Mouse (Mus musculus): ENCODE measurements around the gene Farp1. TPM values are rescaled to one million over a fixed set of nuclear protein-coding genes. Genes with fewer than 3 reads are reported as not detected.

Gene Farp1
- polyA plus RNA-seq, 2 experiments, result 43.3 to 78.5 TPM

- DNase-seq (ENCODE audit: low spot score) (no peak), ATAC-seq (ENCODE audit: low FRiP score, low read depth) (no peak)
- Histone ChIP-seq H3K36me3 (ENCODE audit: control insufficient read depth, insufficient read depth, low read length) (peaks cover 64% of the 10 kb centered on the region), H3K4me2 (replicated peaks; ENCODE audit: low read depth, low read length, severe bottlenecking) (no peak overlapping the region), H3K9me3 (ENCODE audit: control insufficient read depth, low read length) (no peaks in the 10 kb centered on the region), H3K27ac (replicated peaks; ENCODE audit: low read depth, low read length) (no peak overlapping the region), H3K4me1 (ENCODE audit: control insufficient read depth, insufficient read depth, low read length) (peaks cover 11% of the 10 kb centered on the region), H3K27me3 (ENCODE audit: control insufficient read depth, insufficient read depth, low read length) (no peaks in the 10 kb centered on the region), H3K4me3 (replicated peaks; ENCODE audit: low read length) (no peak overlapping the region), H3K9ac (ENCODE audit: low read depth, low read length, severe bottlenecking) (no peak overlapping the region)
- TF ChIP-seq POLR2A (IDR thresholded peaks at IDR 0.05; ENCODE audit: borderline replicate concordance, extremely low read depth, insufficient read depth, insufficient read length), result no peak
- WGBS, result 89% methylated on average over 9 of the region's 9 CpGs
Measured at GRCm38 (mm10) chr14:121229036-121229773, 194.2 kb downstream of the Farp1 start.

- no peaks in the 10 kb centered on the region for H3K27me3 ChIP-seq (ENCODE audit: control insufficient read depth, insufficient read depth, low read length)
- no peak overlapping the region for H3K4me2 ChIP-seq (replicated peaks; ENCODE audit: low read depth, low read length, severe bottlenecking)
- no peak for DNase-seq (ENCODE audit: low spot score)
- 0 out of 2 replicates have a peak, but pooled peaks cover 2% of the 10 kb centered on the region for H3K4me1 ChIP-seq (ENCODE audit: control insufficient read depth, insufficient read depth, low read length)
- no peak overlapping the region for H3K9ac ChIP-seq (ENCODE audit: low read depth, low read length, severe bottlenecking)
- peaks cover 82% of the 10 kb centered on the region for H3K36me3 ChIP-seq (ENCODE audit: control insufficient read depth, insufficient read depth, low read length)
- TF ChIP-seq POLR2A (IDR thresholded peaks at IDR 0.05; ENCODE audit: borderline replicate concordance, extremely low read depth, insufficient read depth, insufficient read length), result no peak
- no peak overlapping the region for H3K27ac ChIP-seq (replicated peaks; ENCODE audit: low read depth, low read length)
- no peak for ATAC-seq (ENCODE audit: low FRiP score, low read depth)
- no peak overlapping the region for H3K4me3 ChIP-seq (replicated peaks; ENCODE audit: low read length)
- WGBS, result 92% methylated on average over 8 of the region's 8 CpGs
- H3K9me3 ChIP-seq (ENCODE audit: control insufficient read depth, low read length), result no peaks in the 10 kb centered on the region
Measured at GRCm38 (mm10) chr14:121231232-121231631, 196.2 kb downstream of the Farp1 start.

GRCm38 (mm10) chr14:121234741-121235307 is 199.8 kb downstream of the Farp1 start:
- no peaks in the 10 kb centered on the region for H3K27me3 ChIP-seq (ENCODE audit: control insufficient read depth, insufficient read depth, low read length)
- no peak for ATAC-seq (ENCODE audit: low FRiP score, low read depth)
- H3K36me3 ChIP-seq (ENCODE audit: control insufficient read depth, insufficient read depth, low read length), result peaks cover 93% of the 10 kb centered on the region
- DNase-seq (ENCODE audit: low spot score), result no peak
- no peak overlapping the region for H3K27ac ChIP-seq (replicated peaks; ENCODE audit: low read depth, low read length)
- H3K9ac ChIP-seq (ENCODE audit: low read depth, low read length, severe bottlenecking), result no peak overlapping the region
- no peak overlapping the region for H3K4me2 ChIP-seq (replicated peaks; ENCODE audit: low read depth, low read length, severe bottlenecking)
- no peak overlapping the region for H3K4me3 ChIP-seq (replicated peaks; ENCODE audit: low read length)
- H3K4me1 ChIP-seq (ENCODE audit: control insufficient read depth, insufficient read depth, low read length), result no peaks in the 10 kb centered on the region
- H3K9me3 ChIP-seq (ENCODE audit: control insufficient read depth, low read length), result no peaks in the 10 kb centered on the region
- 37% methylated on average over 12 of the region's 12 CpGs for WGBS
- no peak for TF ChIP-seq POLR2A (IDR thresholded peaks at IDR 0.05; ENCODE audit: borderline replicate concordance, extremely low read depth, insufficient read depth, insufficient read length)

GRCm38 (mm10) chr14:121236736-121237135 is 201.7 kb downstream of the Farp1 start:
- Histone ChIP-seq H3K4me2 (replicated peaks; ENCODE audit: low read depth, low read length, severe bottlenecking) (no peak overlapping the region), H3K9me3 (ENCODE audit: control insufficient read depth, low read length) (no peaks in the 10 kb centered on the region), H3K9ac (ENCODE audit: low read depth, low read length, severe bottlenecking) (no peak overlapping the region), H3K27ac (replicated peaks; ENCODE audit: low read depth, low read length) (no peak overlapping the region), H3K4me3 (replicated peaks; ENCODE audit: low read length) (no peak overlapping the region), H3K27me3 (ENCODE audit: control insufficient read depth, insufficient read depth, low read length) (no peaks in the 10 kb centered on the region), H3K36me3 (ENCODE audit: control insufficient read depth, insufficient read depth, low read length) (peaks cover 95% of the 10 kb centered on the region), H3K4me1 (ENCODE audit: control insufficient read depth, insufficient read depth, low read length) (no peaks in the 10 kb centered on the region)
- WGBS, result 88% methylated on average over 4 of the region's 4 CpGs
- DNase-seq (ENCODE audit: low spot score), result no peak
- no peak for ATAC-seq (ENCODE audit: low FRiP score, low read depth)
- no peak for TF ChIP-seq POLR2A (IDR thresholded peaks at IDR 0.05; ENCODE audit: borderline replicate concordance, extremely low read depth, insufficient read depth, insufficient read length)

GRCm38 (mm10) chr14:121238727-121239126 is 203.7 kb downstream of the Farp1 start:
- H3K9ac ChIP-seq (ENCODE audit: low read depth, low read length, severe bottlenecking), result no peak overlapping the region
- DNase-seq (ENCODE audit: low spot score), result no peak
- peaks cover 96% of the 10 kb centered on the region for H3K36me3 ChIP-seq (ENCODE audit: control insufficient read depth, insufficient read depth, low read length)
- no peaks in the 10 kb centered on the region for H3K27me3 ChIP-seq (ENCODE audit: control insufficient read depth, insufficient read depth, low read length)
- no peaks in the 10 kb centered on the region for H3K9me3 ChIP-seq (ENCODE audit: control insufficient read depth, low read length)
- no peak for ATAC-seq (ENCODE audit: low FRiP score, low read depth)
- H3K4me2 ChIP-seq (replicated peaks; ENCODE audit: low read depth, low read length, severe bottlenecking), result no peak overlapping the region
- no peaks in the 10 kb centered on the region for H3K4me1 ChIP-seq (ENCODE audit: control insufficient read depth, insufficient read depth, low read length)
- H3K27ac ChIP-seq (replicated peaks; ENCODE audit: low read depth, low read length), result no peak overlapping the region
- 94% methylated on average over 10 of the region's 10 CpGs for WGBS
- H3K4me3 ChIP-seq (replicated peaks; ENCODE audit: low read length), result no peak overlapping the region
- no peak for TF ChIP-seq POLR2A (IDR thresholded peaks at IDR 0.05; ENCODE audit: borderline replicate concordance, extremely low read depth, insufficient read depth, insufficient read length)

All from limb, embryonic 14.5 days (tissue).